Mouse (Mus musculus): ENCODE results near the gene Gc.

GRCm38 (mm10) chr5:89470483-89470882 is 12.8 kb upstream of the Gc start:
- TF ChIP-seq CTCF (IDR thresholded peaks at IDR 0.05; ENCODE audit: borderline replicate concordance, insufficient read depth, low read length): no peak
- TF ChIP-seq POLR2A (IDR thresholded peaks at IDR 0.05; ENCODE audit: low read depth, low read length): no peak
